ENCODE assay signal across 19 mouse cellular contexts in the genomic region with DNA sequence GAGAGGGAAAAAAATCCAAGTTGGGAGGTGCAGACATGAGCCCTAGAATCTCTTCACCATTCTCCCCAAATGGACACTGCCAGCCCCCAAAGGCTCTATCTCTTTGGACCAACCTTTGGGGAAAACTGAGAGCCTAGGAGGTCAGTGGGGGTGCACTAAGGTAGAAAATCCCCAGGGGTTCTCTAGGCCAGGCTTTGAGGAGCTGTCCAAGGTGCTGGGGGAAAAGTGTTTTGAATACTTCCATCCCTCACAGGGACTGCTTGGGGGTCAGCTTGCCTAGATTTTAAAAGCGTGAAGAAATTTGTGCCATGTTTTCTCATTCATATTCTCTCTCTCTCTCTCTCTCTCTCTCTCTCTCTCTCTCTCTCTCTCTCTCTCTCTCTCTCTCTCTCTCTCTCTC.
A peak's percentile ranks its signal among the peaks of the same experiment; 100 is the strongest.
DNase-seq lines count a peak whose midpoint lies in the region; ATAC-seq and TF ChIP-seq lines count a peak whose summit lies in the region.
"Had no signal": no experiment of that assay in that cellular context is flagged by ENCODE, and none has a peak within 500 bp of the region (broad histone marks: within the 10 kb centered on the region; RNA-seq: fewer than 3 reads in every experiment).

No protein-coding gene starts in this region.

- ATAC-seq in kidney, postnatal 0 days (replicated peaks; ENCODE audit: low FRiP score, low read depth) = no peak
- ATAC-seq in hindbrain, embryonic 13.5 days (ENCODE audit: low FRiP score) = no peak
- ATAC-seq: midbrain, embryonic 15.5 days had no signal

- no peak overlapping the region for H3K27ac ChIP-seq in kidney, postnatal 0 days
- no peak overlapping the region for H3K27ac ChIP-seq in hindbrain, embryonic 13.5 days
- H3K27ac ChIP-seq: embryonic facial prominence, embryonic 13.5 days; forebrain, embryonic 12.5 days; heart, adult 2 months; layer of hippocampus, adult 2 months; liver, embryonic 15.5 days; macrophage; midbrain, embryonic 15.5 days; neural tube, embryonic 12.5 days; stomach, postnatal 0 days had no signal

- peak; percentile 38 for DNase-seq in kidney, postnatal 0 days (ENCODE audit: low spot score)
- no peak for DNase-seq in kidney, adult 11 months
- peak; percentile 31 for DNase-seq in ES-CJ7 (ENCODE audit: low read depth, low spot score)
- DNase-seq in R1 (ENCODE audit: low read depth, low spot score) = peak; percentile 54
- peak; percentile 26 for DNase-seq in hindlimb bud, embryonic 11.5 days (ENCODE audit: extremely low spot score, low read depth, low spot score)
- no peak for DNase-seq in spleen, postnatal 36 days (ENCODE audit: low spot score in 2 of 2)
- no peak for DNase-seq in right cerebral cortex, postnatal 10 days (ENCODE audit: low spot score in 2 of 2)
- DNase-seq: cerebellum, adult 18-20 months; heart, adult 2 months; spleen, adult 18-20 months had no signal

- no peak overlapping the region for H3K4me2 ChIP-seq in kidney, postnatal 0 days (ENCODE audit: low read length)
- H3K4me2 ChIP-seq in hindbrain, embryonic 13.5 days = no peak overlapping the region
- H3K4me2 ChIP-seq: embryonic facial prominence, embryonic 13.5 days; forebrain, embryonic 12.5 days; liver, embryonic 15.5 days; midbrain, embryonic 15.5 days; neural tube, embryonic 12.5 days had no signal

- no peaks in the 10 kb centered on the region for H3K4me1 ChIP-seq in kidney, postnatal 0 days (replicated peaks; ENCODE audit: insufficient read depth, low read length)
- peaks cover 31% of the 10 kb centered on the region for H3K4me1 ChIP-seq in hindbrain, embryonic 13.5 days (replicated peaks)
- H3K4me1 ChIP-seq: liver, embryonic 15.5 days had no signal

- no peak for TF ChIP-seq CTCF in kidney, postnatal 0 days (IDR thresholded peaks at IDR 0.05; ENCODE audit: low read depth)

- no peaks in the 10 kb centered on the region for H3K36me3 ChIP-seq in kidney, postnatal 0 days (ENCODE audit: insufficient read depth, low read length)
- H3K36me3 ChIP-seq in hindbrain, embryonic 13.5 days = no peaks in the 10 kb centered on the region
- H3K36me3 ChIP-seq: embryonic facial prominence, embryonic 13.5 days; forebrain, embryonic 12.5 days; liver, embryonic 15.5 days; midbrain, embryonic 15.5 days; neural tube, embryonic 12.5 days had no signal

- no peak overlapping the region for H3K9ac ChIP-seq in kidney, postnatal 0 days (ENCODE audit: low read depth, low read length)
- no peak overlapping the region for H3K9ac ChIP-seq in hindbrain, embryonic 13.5 days
- H3K9ac ChIP-seq: embryonic facial prominence, embryonic 13.5 days; forebrain, embryonic 12.5 days; liver, embryonic 15.5 days; midbrain, embryonic 15.5 days; neural tube, embryonic 12.5 days had no signal

- H3K27me3 ChIP-seq in kidney, postnatal 0 days (ENCODE audit: insufficient read depth, low read length) = peaks cover 45% of the 10 kb centered on the region
- H3K27me3 ChIP-seq in hindbrain, embryonic 13.5 days = peaks cover 52% of the 10 kb centered on the region

- WGBS in kidney, postnatal 0 days = 12% methylated on average over 1 of the region's 1 CpGs
- 24% methylated on average over 1 of the region's 1 CpGs for WGBS in hindbrain, embryonic 13.5 days

- no peak overlapping the region for H3K4me3 ChIP-seq in kidney, postnatal 0 days (replicated peaks; ENCODE audit: low read depth, low read length)
- H3K4me3 ChIP-seq in hindbrain, embryonic 13.5 days = no peak overlapping the region
- H3K4me3 ChIP-seq: embryonic facial prominence, embryonic 13.5 days; forebrain, embryonic 12.5 days; heart, adult 2 months; layer of hippocampus, adult 2 months; liver, embryonic 15.5 days; midbrain, embryonic 15.5 days; neural tube, embryonic 12.5 days had no signal

- H3K9me3 ChIP-seq in kidney, postnatal 0 days (replicated peaks; ENCODE audit: low read length) = no peaks in the 10 kb centered on the region
- H3K9me3 ChIP-seq in hindbrain, embryonic 13.5 days = no peaks in the 10 kb centered on the region
- H3K9me3 ChIP-seq: embryonic facial prominence, embryonic 13.5 days; forebrain, embryonic 12.5 days; liver, embryonic 15.5 days; midbrain, embryonic 15.5 days; neural tube, embryonic 12.5 days had no signal

Comparison
In these comparisons a context has a peak if more than half of its experiments do, and no peak if none do; other contexts are left out.
1. DNase-seq: peak in kidney, postnatal 0 days (single experiment), ES-CJ7 (single experiment), R1 (single experiment) and hindlimb bud, embryonic 11.5 days (single experiment); none in kidney, adult 11 months (single experiment), spleen, postnatal 36 days (0 of 2) and right cerebral cortex, postnatal 10 days (0 of 2).